Mouse (Mus musculus) left cerebral cortex, postnatal 36 days (tissue): ENCODE measurements around the gene Cdh11. TPM values are rescaled to one million over a fixed set of nuclear protein-coding genes. Genes with fewer than 3 reads are reported as not detected.
A peak's percentile ranks its signal among the peaks of the same experiment; 100 is the strongest.

Experiments
- DNase-seq, 2 experiments: peaks; one replicate each; pipeline ENCODE4 v3.0.0; 2021 to 2022; ENCODE audit warnings: low spot score in 2 of 2, mixed read lengths in 1 of 2
- intact Hi-C: fragments of 180-260 bp; cut with DNase I; formaldehyde crosslinking; loops from one replicate; pipeline ENCODE4 v1.15.1; 2025
- total RNA-seq, 2 experiments: library from RNA; stranded (reverse); gene quantifications; 2 replicates each; pipeline ENCODE4 v1.2.3; 2021

Gene Cdh11
- 10 to 100 TPM; 50.4 to 68.3 TPM for total RNA-seq

GRCm38 (mm10) chr8:102785592-102786416 lies at the start of gene Cdh11:
TSS of gene Cdh11 (minus strand) at chr8:102785642.
- peak in 1 of 2 experiments; percentile 21 for DNase-seq
- intact Hi-C loops: loop anchor here (2.0 to 10.0 kb wide), 6 partner anchors 101 to 1841 kb away; no protein-coding TSS in a partner anchor

GRCm38 (mm10) chr8:102813959-102814358 lies 28.5 kb upstream of the Cdh11 start:
- DNase-seq: no peak
- intact Hi-C loops: no loop called here

GRCm38 (mm10) chr8:102790303-102790702 lies 4.9 kb upstream of the Cdh11 start:
- no peak for DNase-seq
- intact Hi-C loops: no loop called here

- peak; percentile 37 to 42 for DNase-seq
- intact Hi-C loops: loop anchor here (2.0 to 10.0 kb wide), 5 partner anchors 102 to 1842 kb away; no protein-coding TSS in a partner anchor
These were observed 1.3 kb upstream of the Cdh11 start for GRCm38 (mm10) chr8:102786467-102787360.

- intact Hi-C loops: loop anchor here (2.0 to 10.0 kb wide), 5 partner anchors 100 to 1840 kb away; no protein-coding TSS in a partner anchor
These were observed 497 bp downstream of the Cdh11 start for GRCm38 (mm10) chr8:102784835-102785455.

GRCm38 (mm10) chr8:102783821-102784591 lies 1.4 kb downstream of the Cdh11 start:
- peak; percentile 56 to 66 for DNase-seq
- intact Hi-C loops: loop anchor here (2.0 to 10.0 kb wide), 4 partner anchors 99 to 1839 kb away; no protein-coding TSS in a partner anchor

More at GRCm38 (mm10) chr8:102784835-102785455, 497 bp downstream of the Cdh11 start:
- DNase-seq: peak; percentile 72 to 85

GRCm38 (mm10) chr8:102782707-102783489 lies 2.5 kb downstream of the Cdh11 start:
- intact Hi-C loops: loop anchor here (10.0 kb wide), 3 partner anchors 98 to 1838 kb away; no protein-coding TSS in a partner anchor

GRCm38 (mm10) chr8:102780899-102781298 lies 4.5 kb downstream of the Cdh11 start:
- peak; percentile 75 to 79 for DNase-seq
- intact Hi-C loops: loop anchor here (10.0 kb wide), 3 partner anchors 96 to 1836 kb away; no protein-coding TSS in a partner anchor

More at GRCm38 (mm10) chr8:102782707-102783489, 2.5 kb downstream of the Cdh11 start:
- DNase-seq: no peak

GRCm38 (mm10) chr8:102774594-102774993 lies 10.8 kb downstream of the Cdh11 start:
- DNase-seq: no peak
- intact Hi-C loops: no loop called here

GRCm38 (mm10) chr8:102771456-102771855 lies 14.0 kb downstream of the Cdh11 start:
- intact Hi-C loops: no loop called here
- no peak for DNase-seq

- intact Hi-C loops: no loop called here
- DNase-seq: no peak
These were observed 31.6 kb downstream of the Cdh11 start for GRCm38 (mm10) chr8:102753839-102754238.

GRCm38 (mm10) chr8:102742940-102743339 lies 42.5 kb downstream of the Cdh11 start:
- intact Hi-C loops: no loop called here
- no peak for DNase-seq

GRCm38 (mm10) chr8:102742008-102742591 lies 43.3 kb downstream of the Cdh11 start:
- intact Hi-C loops: no loop called here
- DNase-seq: no peak

- intact Hi-C loops: no loop called here
- no peak for DNase-seq
These were observed 44.5 kb downstream of the Cdh11 start for GRCm38 (mm10) chr8:102740963-102741362.

- DNase-seq: peak; percentile 22 to 43
- intact Hi-C loops: loop anchor here (1.0 kb wide), 1 partner anchor 40 kb away; no protein-coding TSS in a partner anchor
These were observed 46.4 kb downstream of the Cdh11 start for GRCm38 (mm10) chr8:102738961-102739487.

- DNase-seq: peak in 1 of 2 experiments; percentile 32
- intact Hi-C loops: no loop called here
These were observed 47.0 kb downstream of the Cdh11 start for GRCm38 (mm10) chr8:102738395-102738794.

GRCm38 (mm10) chr8:102734419-102734818 lies 51.0 kb downstream of the Cdh11 start:
- intact Hi-C loops: no loop called here
- DNase-seq: no peak
